Mouse (Mus musculus) liver, adult 2 months (tissue): ENCODE data around the gene Fam126a. TPM values are rescaled to one million over a fixed set of nuclear protein-coding genes. Genes with fewer than 3 reads are reported as not detected.

Source experiments
- DNase-seq: peaks from one replicate; pipeline ENCODE4 v3.0.0-alpha.2; 2011; ENCODE audit warnings: low read depth, low spot score; ENCODE audit errors: extremely low read depth
- H3K27ac ChIP-seq: fragments of 200-500 bp; replicated peaks from 2 replicates; pipeline ENCODE4 v1.5.1; 2012; ENCODE audit warnings: low read depth, mild to moderate bottlenecking, control low read depth, inconsistent platforms, low read length; ENCODE audit not compliant: insufficient read depth
- H3K27me3 ChIP-seq: fragments of 200-500 bp; 2 replicates; pipeline ENCODE4 v1.6.1; 2012; ENCODE audit warnings: mild to moderate bottlenecking, moderate library complexity, low read length, inconsistent platforms; ENCODE audit not compliant: control insufficient read depth, insufficient read depth
- H3K36me3 ChIP-seq: fragments of 200-500 bp; 2 replicates; pipeline ENCODE4 v1.6.1; 2012; ENCODE audit warnings: low read length, inconsistent platforms; ENCODE audit not compliant: control insufficient read depth, insufficient read depth
- H3K4me1 ChIP-seq: fragments of 200-500 bp; 2 replicates; pipeline ENCODE4 v1.6.1; 2011; ENCODE audit warnings: low read length; ENCODE audit not compliant: control insufficient read depth, insufficient read depth
- H3K4me3 ChIP-seq: fragments of 200-500 bp; 2 replicates; pipeline ENCODE4 v1.5.1; 2011; ENCODE audit warnings: low read depth, mild to moderate bottlenecking, control low read depth, low read length, moderate library complexity; ENCODE audit not compliant: insufficient read depth
- H3K79me2 ChIP-seq: fragments of 200-500 bp; 2 replicates; pipeline ENCODE4 v1.6.1; 2012; ENCODE audit warnings: inconsistent platforms, mild to moderate bottlenecking, low read length, moderate library complexity; ENCODE audit not compliant: control insufficient read depth, insufficient read depth
- H3K9ac ChIP-seq: fragments of 200-500 bp; 2 replicates; pipeline ENCODE4 v1.6.1; 2012; ENCODE audit warnings: low read depth, mild to moderate bottlenecking, control low read depth, inconsistent platforms, low read length
- CTCF ChIP-seq: fragments of 200-500 bp; IDR thresholded peaks from 2 replicates; pipeline ENCODE4 v1.5.1; 2011; ENCODE audit warnings: low read depth, low read length, control low read depth
- POLR2A ChIP-seq: fragments of 200-500 bp; IDR thresholded peaks from 2 replicates; pipeline ENCODE4 v1.6.1; 2011; ENCODE audit warnings: low read length, control low read depth; ENCODE audit not compliant: insufficient read depth; ENCODE audit errors: extremely low read depth
- WGBS: fragments of 180-500 bp; shearing (Covaris S2); methylation state at CpG from one replicate; pipeline ENCODE4 v1.1.7; 2018; 5-methylcytosine and 5-hydroxymethylcytosine counted together
- polyA plus RNA-seq: library from polyadenylated mRNA; depleted of rRNA; stranded (reverse); fragments of >200 nt; gene quantifications from 2 replicates; pipeline ENCODE4 v1.2.3, GENCODE M21; 2012
- total RNA-seq: library from RNA; depleted of rRNA; stranded (reverse); fragments of >200 nt; gene quantifications from 2 replicates; pipeline ENCODE4 v1.2.3, GENCODE M21; 2014

The Fam126a gene
- total and polyA plus RNA-seq, 2 experiments, result 2.5 to 9.0 TPM

GRCm38 (mm10) chr5:23978516-23978915 is 52.0 kb downstream of the Fam126a start:
- H3K4me1 ChIP-seq, result no peaks in the 10 kb centered on the region
- H3K36me3 ChIP-seq, result peaks cover 9% of the 10 kb centered on the region

DNA sequence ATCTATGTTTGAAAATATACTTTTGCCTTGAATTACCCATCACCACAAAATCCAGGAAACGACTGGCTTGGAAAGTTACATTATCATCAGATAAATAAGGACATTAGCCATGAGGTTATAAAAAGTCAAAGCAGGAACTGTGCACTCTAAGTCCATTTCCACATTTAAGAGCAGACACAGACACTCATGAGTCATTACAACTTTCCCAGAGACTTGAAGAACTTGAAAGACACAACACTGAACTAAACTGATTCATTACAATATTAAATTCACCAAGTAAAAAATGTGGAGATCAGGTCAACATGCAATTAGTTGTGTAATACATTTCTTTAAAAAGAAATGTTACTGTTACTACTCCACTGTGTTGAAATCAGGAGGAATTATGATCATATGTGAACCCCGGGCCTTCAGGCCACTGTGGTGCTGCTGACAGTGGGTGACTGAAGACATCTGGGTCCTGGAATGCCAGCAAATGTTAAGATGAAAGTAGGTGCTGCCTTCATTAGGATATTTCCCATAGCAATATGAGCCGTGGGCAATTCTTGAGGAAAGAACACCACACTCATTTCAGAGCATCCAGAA is 55.4 kb downstream of the Fam126a start:
- DNase-seq, result peak; percentile 3
- H3K27ac ChIP-seq, result no peak overlapping the region
- no peak overlapping the region for H3K9ac ChIP-seq
- H3K36me3 ChIP-seq, result peaks cover 6% of the 10 kb centered on the region
- no peaks in the 10 kb centered on the region for H3K79me2 ChIP-seq
- WGBS, result 84% methylated on average over 3 of the region's 3 CpGs
- TF ChIP-seq CTCF, result no peak
- H3K27me3 ChIP-seq, result no peaks in the 10 kb centered on the region
- H3K4me3 ChIP-seq, result no peak overlapping the region
- H3K4me1 ChIP-seq, result no peaks in the 10 kb centered on the region

More at GRCm38 (mm10) chr5:23978516-23978915, 52.0 kb downstream of the Fam126a start:
- 73% methylated on average over 14 of the region's 14 CpGs for WGBS
- H3K27me3 ChIP-seq, result no peaks in the 10 kb centered on the region
- no peak overlapping the region for H3K4me3 ChIP-seq
- no peak overlapping the region for H3K9ac ChIP-seq
- TF ChIP-seq CTCF (no peak), POLR2A (no peak)
- DNase-seq, result no peak
- H3K27ac ChIP-seq, result no peak overlapping the region
- no peaks in the 10 kb centered on the region for H3K79me2 ChIP-seq

DNA sequence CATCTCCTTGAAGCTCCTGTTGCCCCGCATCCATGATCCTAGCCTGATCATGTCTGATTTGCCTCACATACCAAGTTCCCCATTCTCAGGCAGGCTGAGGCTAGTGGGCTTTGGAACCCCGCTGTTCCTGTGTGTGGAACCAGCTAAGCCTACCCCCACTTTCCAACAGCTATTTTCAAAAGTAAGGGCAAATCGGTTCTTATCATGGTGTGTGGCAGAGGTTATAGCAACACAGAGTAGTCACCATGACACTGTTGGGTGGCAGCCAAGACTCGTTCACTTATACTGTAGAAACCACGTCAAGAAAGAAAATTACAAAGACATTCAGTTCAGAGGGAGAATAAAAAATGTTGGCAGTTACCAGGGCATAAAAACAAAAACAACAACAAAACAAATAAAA is 62.8 kb downstream of the Fam126a start:
- H3K36me3 ChIP-seq, result no peaks in the 10 kb centered on the region
- H3K27ac ChIP-seq, result no peak overlapping the region
- no peaks in the 10 kb centered on the region for H3K4me1 ChIP-seq
- DNase-seq, result no peak
- no peaks in the 10 kb centered on the region for H3K79me2 ChIP-seq
- 79% methylated on average over 5 of the region's 5 CpGs for WGBS
- TF ChIP-seq CTCF (no peak), POLR2A (no peak)
- H3K27me3 ChIP-seq, result no peaks in the 10 kb centered on the region
- no peak overlapping the region for H3K9ac ChIP-seq
- H3K4me3 ChIP-seq, result no peak overlapping the region

- Histone ChIP-seq H3K27me3 (no peaks in the 10 kb centered on the region), H3K4me1 (no peaks in the 10 kb centered on the region), H3K27ac (no peak overlapping the region), H3K9ac (no peak overlapping the region), H3K36me3 (no peaks in the 10 kb centered on the region), H3K4me3 (no peak overlapping the region), H3K79me2 (no peaks in the 10 kb centered on the region)
- 95% methylated on average over 10 of the region's 10 CpGs for WGBS
- no peak for TF ChIP-seq CTCF
- TF ChIP-seq POLR2A, result no peak
- DNase-seq, result no peak
These were observed 65.8 kb downstream of the Fam126a start for GRCm38 (mm10) chr5:23964599-23965165.

- no peaks in the 10 kb centered on the region for H3K27me3 ChIP-seq
- DNase-seq, result no peak
- 96% methylated on average over 5 of the region's 5 CpGs for WGBS
- TF ChIP-seq POLR2A (no peak), CTCF (no peak)
- no peaks in the 10 kb centered on the region for H3K79me2 ChIP-seq
- H3K4me3 ChIP-seq, result no peak overlapping the region
- H3K36me3 ChIP-seq, result no peaks in the 10 kb centered on the region
- H3K9ac ChIP-seq, result no peak overlapping the region
- H3K4me1 ChIP-seq, result no peaks in the 10 kb centered on the region
- H3K27ac ChIP-seq, result no peak overlapping the region
These were observed 77.4 kb downstream of the Fam126a start for GRCm38 (mm10) chr5:23953047-23953446.

DNA sequence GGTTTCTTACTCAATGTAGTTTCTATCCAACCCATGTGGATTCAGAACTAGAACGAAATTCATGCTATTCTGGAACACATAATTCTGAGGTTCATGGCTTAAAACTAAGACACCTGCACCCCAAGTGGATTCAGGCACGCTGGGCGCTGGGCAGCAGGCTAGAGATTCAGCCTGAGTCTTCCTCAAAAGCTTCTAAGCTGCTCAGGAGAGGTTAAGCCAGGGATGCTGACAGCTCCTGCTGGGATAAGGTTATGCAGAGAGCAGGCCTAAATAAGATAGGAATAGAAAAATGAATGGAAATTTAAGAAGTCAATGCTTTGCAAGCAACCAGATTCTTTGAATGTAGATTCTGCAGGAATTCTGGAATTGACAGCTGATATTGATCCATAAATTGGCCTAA is 82.4 kb downstream of the Fam126a start:
- H3K9ac ChIP-seq, result no peak overlapping the region
- H3K27ac ChIP-seq, result no peak overlapping the region
- no peaks in the 10 kb centered on the region for H3K36me3 ChIP-seq
- no peaks in the 10 kb centered on the region for H3K27me3 ChIP-seq
- 80% methylated on average over 3 of the region's 3 CpGs for WGBS
- DNase-seq, result no peak
- no peaks in the 10 kb centered on the region for H3K4me1 ChIP-seq
- no peak overlapping the region for H3K4me3 ChIP-seq
- TF ChIP-seq POLR2A (no peak), CTCF (no peak)
- H3K79me2 ChIP-seq, result no peaks in the 10 kb centered on the region
